Mouse (Mus musculus) intestine, embryonic 15.5 days (tissue): ENCODE measurements around the gene Fhl3. TPM values are rescaled to one million over a fixed set of nuclear protein-coding genes. Genes with fewer than 3 reads are reported as not detected.
"Not testable (repeated sequence)": the region's sequence is repeated elsewhere in the genome, so short reads cannot be mapped to it uniquely, and the experiment has no call there.

ENCODE experiments used
- ATAC-seq: fragments of 200-750 bp; cut with Nextera tagmentation; 2 replicates; pipeline ENCODE4 v1.8.0; 2017; ENCODE audit warnings: moderate TSS enrichment, moderate library complexity
- H3K27ac ChIP-seq: fragments of 300-500 bp; sonication (generic); 2 replicates; pipeline ENCODE4 v1.5.1; 2015; ENCODE audit warnings: mild to moderate bottlenecking, inconsistent platforms
- H3K27me3 ChIP-seq: fragments of 300-500 bp; sonication (generic); replicated peaks from 2 replicates; pipeline ENCODE4 v1.6.1; 2015; ENCODE audit warnings: inconsistent platforms
- H3K36me3 ChIP-seq: fragments of 300-500 bp; sonication (generic); 2 replicates; pipeline ENCODE4 v1.6.1; 2015; ENCODE audit warnings: inconsistent platforms
- H3K4me1 ChIP-seq: fragments of 300-500 bp; sonication (generic); replicated peaks from 2 replicates; pipeline ENCODE4 v1.6.1; 2015; ENCODE audit warnings: inconsistent platforms
- H3K4me2 ChIP-seq: fragments of 300-500 bp; sonication (generic); replicated peaks from 2 replicates; pipeline ENCODE4 v1.6.1; 2015; ENCODE audit warnings: mild to moderate bottlenecking, inconsistent platforms
- H3K4me3 ChIP-seq: fragments of 300-500 bp; sonication (generic); replicated peaks from 2 replicates; pipeline ENCODE4 v1.5.1; 2015; ENCODE audit warnings: inconsistent platforms
- H3K9ac ChIP-seq: fragments of 300-500 bp; sonication (generic); 2 replicates; pipeline ENCODE4 v1.6.1; 2015; ENCODE audit warnings: inconsistent platforms
- H3K9me3 ChIP-seq: fragments of 300-500 bp; sonication (generic); 2 replicates; pipeline ENCODE4 v1.6.1; 2016; ENCODE audit warnings: inconsistent platforms
- WGBS: fragments of 180-500 bp; shearing (Covaris S2); methylation state at CpG from one replicate; pipeline ENCODE4 v1.1.7; 2015; 5-methylcytosine and 5-hydroxymethylcytosine counted together
- polyA plus RNA-seq: library from polyadenylated mRNA; unstranded; fragments of >200 nt; fragmentation: Nextera tagmentation; extraction: Ambion mirVana; gene quantifications from 2 replicates; pipeline ENCODE4 v1.2.1, GENCODE M21; 2015

Gene Fhl3
- polyA plus RNA-seq, 1 experiment from 2014 or later: 11.8 TPM

DNA sequence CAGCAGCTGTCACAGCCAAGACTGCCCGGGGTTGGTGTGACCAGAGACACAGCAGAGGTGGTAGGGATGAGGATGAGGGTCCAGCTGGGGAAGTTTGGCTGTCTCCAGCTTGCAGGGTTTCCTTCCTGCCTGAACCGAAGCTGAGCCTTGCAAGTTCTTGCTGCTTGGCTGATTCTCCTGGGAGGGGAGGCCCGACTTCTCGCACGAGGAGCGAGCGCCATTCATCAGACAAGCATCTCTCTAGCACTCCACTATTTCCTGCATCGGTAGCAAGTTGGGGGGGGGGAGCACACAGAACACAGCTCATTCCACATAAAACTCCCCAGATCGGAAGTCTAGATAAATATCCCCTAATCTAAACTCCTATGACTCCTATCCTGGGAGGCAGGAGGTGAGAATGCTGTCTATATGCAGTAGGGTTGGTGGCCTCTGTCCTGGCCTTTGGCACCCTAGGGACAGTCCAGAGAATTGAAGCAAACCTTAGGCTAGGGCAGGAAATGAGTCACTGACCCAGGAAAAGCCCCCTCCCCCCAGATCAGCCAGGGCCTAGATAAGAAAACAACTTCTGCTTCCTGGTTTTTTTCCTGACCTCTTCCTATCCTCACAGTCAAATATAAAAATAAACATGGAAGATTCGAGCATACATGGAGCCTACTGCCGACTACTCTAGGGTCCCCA is 4.4 kb downstream of the Fhl3 start:
- H3K9me3 ChIP-seq: no peaks in the 10 kb centered on the region
- peak overlapping the region; percentile 36 for H3K9ac ChIP-seq
- no peak overlapping the region for H3K4me3 ChIP-seq
- 21% methylated on average over 11 of the region's 11 CpGs for WGBS
- H3K36me3 ChIP-seq: 0 out of 2 replicates have a peak, but pooled peaks cover 3% of the 10 kb centered on the region
- ATAC-seq: no peak
- peaks cover 49% of the 10 kb centered on the region for H3K4me1 ChIP-seq
- peak overlapping the region; percentile 91 for H3K27ac ChIP-seq
- peak overlapping the region; percentile 52 for H3K4me2 ChIP-seq
- H3K27me3 ChIP-seq: no peaks in the 10 kb centered on the region

DNA sequence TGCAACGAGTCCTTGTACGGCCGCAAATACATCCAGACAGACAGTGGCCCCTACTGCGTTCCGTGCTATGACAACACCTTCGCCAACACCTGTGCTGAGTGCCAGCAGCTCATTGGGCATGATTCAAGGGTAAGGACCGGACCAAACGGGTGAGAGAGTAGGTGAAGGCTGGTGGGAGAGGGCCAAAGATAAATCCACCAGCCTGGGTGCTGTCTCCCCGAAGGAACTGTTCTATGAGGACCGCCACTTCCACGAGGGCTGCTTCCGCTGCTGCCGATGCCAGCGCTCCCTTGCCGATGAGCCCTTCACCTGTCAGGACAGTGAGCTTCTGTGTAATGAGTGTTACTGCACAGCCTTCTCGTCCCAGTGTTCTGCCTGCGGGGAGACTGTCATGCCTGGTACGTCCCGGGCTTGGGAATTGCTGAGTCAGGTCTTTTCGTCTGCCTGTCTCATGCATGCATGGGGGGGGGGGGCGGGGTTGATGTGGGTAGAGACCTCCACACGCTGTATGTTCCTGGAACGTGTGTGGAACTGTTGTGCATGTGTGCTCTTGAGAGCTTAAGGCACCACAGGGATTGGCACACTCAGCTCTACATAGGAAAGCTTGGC is 5.3 kb downstream of the Fhl3 start:
- WGBS: 85% methylated on average over 23 of the region's 23 CpGs
- no peak for ATAC-seq
- Histone ChIP-seq H3K4me3 (no peak overlapping the region), H3K9me3 (no peaks in the 10 kb centered on the region), H3K27ac (peak overlapping the region; percentile 91; the same call in 1 of the 2 replicates), H3K4me2 (no peak overlapping the region), H3K27me3 (no peaks in the 10 kb centered on the region), H3K9ac (no peak overlapping the region), H3K4me1 (peaks cover 56% of the 10 kb centered on the region), H3K36me3 (0 out of 2 replicates have a peak, but pooled peaks cover 3% of the 10 kb centered on the region)

DNA sequence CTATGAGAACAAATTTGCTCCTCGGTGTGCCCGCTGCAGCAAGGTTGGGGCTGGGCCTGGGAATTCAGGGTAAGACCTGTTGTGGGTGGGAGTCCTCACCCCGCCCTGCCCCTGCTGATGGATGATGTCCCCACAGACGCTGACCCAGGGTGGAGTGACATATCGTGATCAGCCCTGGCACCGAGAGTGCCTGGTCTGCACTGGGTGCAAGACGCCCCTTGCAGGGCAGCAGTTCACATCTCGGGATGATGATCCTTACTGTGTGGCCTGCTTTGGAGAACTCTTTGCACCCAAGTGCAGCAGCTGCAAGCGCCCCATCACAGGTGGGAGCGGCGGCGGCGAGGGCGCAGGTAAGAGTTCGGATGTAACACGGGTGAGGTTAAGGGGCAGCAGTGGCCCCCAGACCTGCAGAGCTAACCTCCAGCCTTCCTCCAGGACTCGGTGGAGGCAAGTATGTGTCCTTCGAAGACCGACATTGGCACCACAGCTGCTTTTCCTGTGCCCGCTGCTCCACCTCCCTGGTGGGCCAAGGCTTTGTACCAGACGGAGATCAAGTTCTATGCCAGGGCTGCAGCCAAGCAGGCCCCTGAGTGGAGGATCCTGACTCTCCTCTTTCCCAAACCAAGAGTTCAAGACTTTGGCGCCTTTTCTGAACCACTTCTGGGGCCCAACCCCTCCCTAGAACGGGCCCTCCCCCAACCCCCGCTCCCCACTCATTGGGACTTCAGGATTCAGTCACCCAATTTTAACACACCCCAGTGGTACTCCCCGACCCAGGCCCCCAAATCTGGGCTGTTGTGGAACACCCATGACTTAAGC is 7.1 kb downstream of the Fhl3 start:
- not testable (repeated sequence) for H3K9me3 ChIP-seq, H3K36me3 ChIP-seq, H3K9ac ChIP-seq, H3K27me3 ChIP-seq, H3K4me3 ChIP-seq, ATAC-seq, H3K4me2 ChIP-seq
- Histone ChIP-seq H3K27ac (peak overlapping the region; percentile 95), H3K4me1 (peaks cover 47% of the 10 kb centered on the region)
- 85% methylated on average over 25 of the region's 25 CpGs for WGBS

DNA sequence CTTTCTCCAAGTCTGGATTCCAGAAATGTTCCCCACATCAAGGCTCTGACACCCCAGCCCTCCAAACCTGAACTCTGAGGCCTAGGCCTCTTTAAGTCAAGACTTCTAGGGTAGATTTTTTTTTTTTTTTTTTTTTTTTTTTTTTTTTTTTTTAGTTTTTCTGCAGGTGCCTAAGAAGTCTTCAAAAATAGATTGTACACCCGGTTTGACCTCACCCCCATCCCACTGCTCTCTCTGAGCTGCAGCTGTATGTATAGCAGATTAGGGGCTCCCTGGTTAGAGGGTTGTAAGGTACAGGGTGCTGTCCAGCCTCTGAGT is 7.7 kb downstream of the Fhl3 start:
- Histone ChIP-seq H3K4me2 (peak overlapping the region; percentile 67), H3K4me1 (peaks cover 46% of the 10 kb centered on the region), H3K27ac (peak overlapping the region; percentile 95)
- H3K27me3 ChIP-seq, H3K9ac ChIP-seq, H3K9me3 ChIP-seq, H3K4me3 ChIP-seq, H3K36me3 ChIP-seq, ATAC-seq: not testable (repeated sequence)
- 12% methylated on average over 1 of the region's 1 CpGs for WGBS

GRCm38 (mm10) chr4:124708518-124709477 is 8.3 kb downstream of the Fhl3 start:
- H3K27me3 ChIP-seq: no peaks in the 10 kb centered on the region
- H3K9me3 ChIP-seq: no peaks in the 10 kb centered on the region
- peak overlapping the region; percentile 27; the same call in 1 of the 2 replicates for H3K9ac ChIP-seq
- under 1% methylated on average over 41 of the region's 41 CpGs for WGBS
- H3K36me3 ChIP-seq: 0 out of 2 replicates have a peak, but pooled peaks cover 3% of the 10 kb centered on the region
- H3K27ac ChIP-seq: peak overlapping the region; percentile 95
- peaks cover 40% of the 10 kb centered on the region for H3K4me1 ChIP-seq
- peak overlapping the region; percentile 67 for H3K4me2 ChIP-seq
- H3K4me3 ChIP-seq: peak overlapping the region; percentile 40
- peak; percentile 93 for ATAC-seq

DNA sequence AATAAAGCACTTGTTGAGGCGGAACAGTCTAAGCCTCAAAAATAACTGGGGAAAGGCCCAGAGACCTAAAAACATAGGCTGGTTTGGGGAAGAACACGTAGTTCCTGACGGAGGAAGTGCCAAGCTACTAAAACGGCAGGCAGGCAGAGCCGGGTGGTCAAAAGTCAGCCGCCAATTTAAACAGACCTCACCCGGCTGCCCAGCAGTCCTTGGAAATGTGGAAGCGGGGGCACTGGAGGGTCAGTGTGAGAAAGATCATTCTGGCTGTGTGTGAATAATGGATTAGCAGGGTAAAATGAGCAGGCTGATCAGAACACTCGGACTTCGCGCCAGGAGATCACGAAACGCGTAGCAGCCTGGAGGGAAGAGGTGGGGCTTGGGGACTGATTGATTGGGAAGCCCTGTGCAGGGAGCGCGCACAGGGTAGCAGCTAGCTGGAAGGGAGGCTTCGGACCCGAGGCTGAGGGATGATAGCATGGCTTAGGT is 9.5 kb downstream of the Fhl3 start:
- H3K4me1 ChIP-seq: peaks cover 28% of the 10 kb centered on the region
- no peak overlapping the region for H3K9ac ChIP-seq
- no peaks in the 10 kb centered on the region for H3K27me3 ChIP-seq
- 3% methylated on average over 18 of the region's 18 CpGs for WGBS
- peak overlapping the region; percentile 15; the same call in 1 of the 2 replicates for H3K4me3 ChIP-seq
- ATAC-seq: no peak
- 0 out of 2 replicates have a peak, but pooled peaks cover 3% of the 10 kb centered on the region for H3K36me3 ChIP-seq
- H3K9me3 ChIP-seq: no peaks in the 10 kb centered on the region
- H3K4me2 ChIP-seq: peak overlapping the region; percentile 67
- H3K27ac ChIP-seq: peak overlapping the region; percentile 95

- H3K9me3 ChIP-seq: no peaks in the 10 kb centered on the region
- H3K9ac ChIP-seq: no peak overlapping the region
- peak overlapping the region; percentile 67 for H3K4me2 ChIP-seq
- ATAC-seq: no peak
- 0 out of 2 replicates have a peak overlapping the region, but pooled peaks have one; percentile 95 for H3K27ac ChIP-seq
- 6% methylated on average over 5 of the region's 5 CpGs for WGBS
- 0 out of 2 replicates have a peak, but pooled peaks cover 3% of the 10 kb centered on the region for H3K36me3 ChIP-seq
- no peaks in the 10 kb centered on the region for H3K27me3 ChIP-seq
- H3K4me3 ChIP-seq: no peak overlapping the region
- peaks cover 28% of the 10 kb centered on the region for H3K4me1 ChIP-seq
These were observed 10.3 kb downstream of the Fhl3 start for GRCm38 (mm10) chr4:124710776-124711291.

- no peak for ATAC-seq
- WGBS: 81% methylated on average over 6 of the region's 6 CpGs
- H3K27me3 ChIP-seq: no peaks in the 10 kb centered on the region
- no peaks in the 10 kb centered on the region for H3K9me3 ChIP-seq
- H3K4me1 ChIP-seq: peaks cover 33% of the 10 kb centered on the region
- H3K4me2 ChIP-seq: no peak overlapping the region
- H3K4me3 ChIP-seq: no peak overlapping the region
- H3K36me3 ChIP-seq: peaks cover 8% of the 10 kb centered on the region
- no peak overlapping the region for H3K27ac ChIP-seq
- H3K9ac ChIP-seq: no peak overlapping the region
These were observed 12.1 kb downstream of the Fhl3 start for GRCm38 (mm10) chr4:124712618-124713017.

DNA sequence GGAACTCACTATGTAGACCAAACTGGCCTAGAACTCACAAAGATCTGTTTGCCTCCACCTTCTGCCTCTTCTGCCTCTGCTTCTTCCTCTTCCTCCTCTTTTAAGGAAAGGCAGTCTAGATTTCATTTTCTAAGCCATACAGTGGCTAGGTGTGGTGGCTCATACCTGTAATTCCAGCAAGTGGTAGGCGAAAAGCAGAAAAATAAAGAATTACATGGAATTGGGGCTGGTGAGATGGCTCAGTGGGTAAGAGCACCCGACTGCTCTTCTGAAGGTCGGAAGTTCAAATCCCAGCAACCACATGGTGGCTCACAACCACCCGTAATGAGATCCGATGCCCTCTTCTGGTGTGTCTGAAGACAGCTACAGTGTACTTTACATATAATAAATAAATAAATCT is 13.3 kb downstream of the Fhl3 start:
- ATAC-seq, H3K27ac ChIP-seq, H3K9ac ChIP-seq, H3K9me3 ChIP-seq, H3K27me3 ChIP-seq, H3K4me2 ChIP-seq, H3K4me3 ChIP-seq: not testable (repeated sequence)
- WGBS: 74% methylated on average over 5 of the region's 5 CpGs
- H3K4me1 ChIP-seq: peaks cover 28% of the 10 kb centered on the region
- peaks cover 15% of the 10 kb centered on the region for H3K36me3 ChIP-seq

DNA sequence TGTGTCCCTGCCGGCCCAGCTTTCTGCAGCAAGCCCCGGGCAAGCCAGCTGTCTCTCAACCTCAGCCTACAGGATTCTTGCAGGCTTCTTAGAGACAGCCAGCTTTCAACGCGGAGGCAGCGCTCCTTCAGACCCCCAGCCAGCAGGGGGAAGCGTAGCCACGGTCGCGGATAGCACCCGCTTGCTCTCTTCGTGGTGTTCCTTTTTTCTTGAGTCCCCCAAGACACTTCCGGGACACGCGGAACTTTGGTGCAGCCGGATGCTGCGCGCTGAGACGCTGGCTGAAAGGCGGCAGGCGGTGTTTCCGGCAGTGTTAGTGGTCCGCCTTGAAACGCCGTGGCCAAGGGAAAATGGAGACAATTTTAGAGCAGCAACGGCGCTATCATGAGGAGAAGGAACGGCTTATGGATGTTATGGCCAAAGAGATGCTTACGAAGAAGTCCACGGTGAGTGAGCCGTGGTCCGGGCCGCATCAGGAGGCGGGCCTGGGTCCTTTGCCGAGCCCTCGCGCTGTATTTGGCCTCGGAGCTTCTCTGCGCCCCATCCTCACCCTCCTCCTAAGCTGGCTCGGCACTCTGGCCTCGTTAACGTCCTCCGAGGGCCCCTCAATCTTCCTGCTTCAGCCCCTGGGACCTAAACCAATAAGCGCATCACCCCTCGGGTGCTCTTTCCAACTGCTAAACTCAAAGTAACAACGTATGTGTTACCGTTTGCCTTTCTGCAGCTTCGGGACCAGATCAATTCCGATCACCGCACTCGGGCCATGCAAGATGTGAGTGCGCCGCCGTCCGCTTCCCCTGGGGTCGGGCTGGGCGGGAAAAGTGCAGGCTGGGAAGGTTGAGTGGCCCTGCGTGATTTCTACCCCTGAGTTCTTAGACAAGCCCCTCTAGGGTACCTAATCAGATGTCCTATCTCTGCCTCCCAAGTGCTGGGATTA is 14.3 kb downstream of the Fhl3 start, which contains the start of gene Sf3a3:
Gene Sf3a3 (plus strand): TSS at position 232 of the 937 bp plus-strand sequence.
- H3K4me3 ChIP-seq: peak within 1 kb of the TSS; percentile 86
- WGBS: under 1% methylated on average over 57 of the region's 57 CpGs
- peak within 1 kb of the TSS; percentile 84 for H3K4me2 ChIP-seq
- H3K36me3 ChIP-seq: peaks cover 25% of the 10 kb centered on the region
- peak within 1 kb of the TSS; percentile 54 for H3K27ac ChIP-seq
- peaks cover 24% of the 10 kb centered on the region for H3K4me1 ChIP-seq
- H3K27me3 ChIP-seq: no peaks in the 10 kb centered on the region
- ATAC-seq: peak; percentile 92
- H3K9ac ChIP-seq: peak within 1 kb of the TSS; percentile 88
- no peaks in the 10 kb centered on the region for H3K9me3 ChIP-seq
